13 mouse cellular contexts compared by ENCODE assay signal in genomic region chr12:112606998-112607397, GRCm38 (mm10).
"Had no signal": no experiment of that assay in that cellular context is flagged by ENCODE, and none has a peak within 500 bp of the region (broad histone marks: within the 10 kb centered on the region; RNA-seq: fewer than 3 reads in every experiment).

No protein-coding gene starts in this region.

- H3K9me3 ChIP-seq: limb, embryonic 13.5 days; midbrain, embryonic 12.5 days had no signal

- H3K4me2 ChIP-seq: limb, embryonic 13.5 days; midbrain, embryonic 12.5 days had no signal

- H3K36me3 ChIP-seq: midbrain, embryonic 12.5 days had no signal

- H3K9ac ChIP-seq: limb, embryonic 13.5 days; liver, embryonic 14.5 days; midbrain, embryonic 12.5 days had no signal

- DNase-seq: kidney, postnatal 4 days; left cerebral cortex, postnatal 4 days; lung, adult 18-20 months; right cerebral cortex, postnatal 4 days; spleen, adult 18-20 months; thymus, adult 2 months; thymus, postnatal 25 days had no signal

- H3K27me3 ChIP-seq: limb, embryonic 13.5 days had no signal

- H3K27ac ChIP-seq: kidney, postnatal 0 days; layer of hippocampus, adult 2 months; limb, embryonic 13.5 days; liver, embryonic 14.5 days; midbrain, embryonic 12.5 days had no signal

- H3K4me3 ChIP-seq: layer of hippocampus, adult 2 months; limb, embryonic 13.5 days; midbrain, embryonic 12.5 days had no signal

- ATAC-seq: midbrain, embryonic 16.5 days had no signal

- H3K4me1 ChIP-seq: midbrain, embryonic 12.5 days had no signal
